Mouse (Mus musculus) layer of hippocampus, adult 18-20 months (tissue): ENCODE data around the gene Kpna7. TPM values are rescaled to one million over a fixed set of nuclear protein-coding genes. Genes with fewer than 3 reads are reported as not detected.

ENCODE experiments used
- DNase-seq, 2 experiments: peaks; one replicate each; pipeline ENCODE4 v3.0.0; 2022; ENCODE audit warnings: low spot score in 2 of 2
- total RNA-seq, 2 experiments: library from RNA; stranded (reverse); gene quantifications; 2 replicates each; pipeline ENCODE4 v1.2.3; 2021

The Kpna7 gene
- total RNA-seq, 2 experiments from 2014 or later: not detected

- DNase-seq: peak; percentile 63 to 75
These were observed 118.8 kb downstream of the Kpna7 start for GRCm38 (mm10) chr5:144964872-144965638.

- DNase-seq: no peak
These were observed 119.4 kb downstream of the Kpna7 start for GRCm38 (mm10) chr5:144964465-144964864.

DNA sequence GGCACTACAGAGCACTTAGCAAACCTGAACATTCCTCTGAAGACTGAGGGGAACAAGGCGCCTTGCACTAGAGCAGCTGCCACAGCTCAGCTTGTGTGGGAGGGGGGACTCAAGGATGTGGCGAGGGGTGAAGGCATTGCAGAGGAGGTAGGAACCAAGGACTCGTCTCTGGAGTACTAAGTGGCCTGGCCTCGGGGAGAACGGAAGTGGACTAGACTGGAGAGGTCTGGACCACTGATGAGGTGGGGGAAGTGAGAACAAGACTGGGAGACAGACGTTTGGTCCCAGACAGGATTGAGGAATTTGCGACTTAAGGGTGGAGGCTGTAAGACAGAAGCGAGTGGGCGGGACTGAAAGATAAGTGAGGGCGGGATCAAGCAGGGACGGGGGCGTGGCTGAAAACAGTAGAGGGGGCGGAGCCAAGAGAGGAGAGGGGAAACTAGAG is 120.0 kb downstream of the Kpna7 start:
- peak in 1 of 2 experiments; percentile 69 for DNase-seq

GRCm38 (mm10) chr5:144963401-144963800 is 120.4 kb downstream of the Kpna7 start:
- DNase-seq: no peak

GRCm38 (mm10) chr5:144958271-144958670 is 125.6 kb downstream of the Kpna7 start:
- no peak for DNase-seq

DNA sequence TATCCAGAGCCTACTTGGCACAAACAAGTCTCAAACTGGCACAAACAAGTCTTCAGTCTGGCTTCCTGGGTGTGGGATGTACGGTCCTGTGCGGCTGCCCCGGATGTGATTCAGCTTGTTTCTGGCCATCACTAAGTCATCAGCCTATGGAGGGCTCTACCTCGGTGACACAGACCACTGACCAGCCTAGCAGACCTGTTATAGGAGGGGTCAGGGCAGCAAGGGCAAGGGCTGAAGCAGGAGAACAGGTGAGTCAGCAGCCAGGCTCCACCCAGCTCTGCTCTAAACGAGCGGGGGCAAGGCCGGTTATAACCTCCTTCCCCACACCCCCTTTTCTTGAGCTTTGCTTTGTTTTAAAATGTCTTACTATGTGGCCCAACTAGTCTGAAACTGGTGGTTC is 129.4 kb downstream of the Kpna7 start:
- DNase-seq: no peak

DNA sequence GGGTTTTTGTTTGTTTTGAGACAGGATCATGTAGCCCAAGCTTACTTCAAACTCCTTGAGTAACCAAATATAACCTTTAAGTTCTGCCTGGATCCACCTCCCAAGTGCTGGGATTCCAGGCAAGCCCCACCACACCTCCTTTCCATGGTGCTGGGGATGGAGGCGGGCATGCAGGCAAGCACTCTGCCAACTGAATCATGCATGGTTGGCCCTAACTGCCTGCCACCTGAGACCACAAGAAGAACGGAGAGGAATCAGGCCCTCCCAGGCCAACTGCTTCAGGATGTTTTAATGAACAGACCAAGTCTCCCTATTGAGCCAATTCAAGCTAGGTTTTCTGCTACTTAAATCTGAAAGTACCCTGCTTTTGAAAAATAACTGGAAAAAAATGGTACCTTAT is 131.2 kb downstream of the Kpna7 start:
- DNase-seq: no peak

- DNase-seq: no peak
These were observed 133.3 kb downstream of the Kpna7 start for GRCm38 (mm10) chr5:144950428-144951051.

DNA sequence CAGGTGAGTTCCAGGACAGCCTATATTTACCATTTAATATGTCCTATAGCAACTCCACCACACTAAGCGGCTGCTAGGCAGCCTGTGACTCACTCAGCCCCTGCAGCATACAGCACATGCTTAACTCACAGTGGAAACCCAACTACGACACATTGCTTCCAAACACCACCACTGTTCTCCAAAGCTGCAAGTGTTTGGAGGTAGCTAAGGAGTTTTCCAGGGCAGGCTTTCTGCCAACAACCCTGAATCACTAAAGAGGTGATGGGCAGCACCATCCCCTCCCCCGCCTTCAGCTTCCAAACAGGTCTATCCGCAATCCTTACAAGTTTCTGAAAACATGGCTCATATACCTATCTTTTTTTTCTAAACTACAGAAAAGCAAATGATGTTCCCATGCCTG is 134.0 kb downstream of the Kpna7 start:
- DNase-seq: no peak

GRCm38 (mm10) chr5:144948422-144948821 is 135.4 kb downstream of the Kpna7 start:
- DNase-seq: no peak

DNA sequence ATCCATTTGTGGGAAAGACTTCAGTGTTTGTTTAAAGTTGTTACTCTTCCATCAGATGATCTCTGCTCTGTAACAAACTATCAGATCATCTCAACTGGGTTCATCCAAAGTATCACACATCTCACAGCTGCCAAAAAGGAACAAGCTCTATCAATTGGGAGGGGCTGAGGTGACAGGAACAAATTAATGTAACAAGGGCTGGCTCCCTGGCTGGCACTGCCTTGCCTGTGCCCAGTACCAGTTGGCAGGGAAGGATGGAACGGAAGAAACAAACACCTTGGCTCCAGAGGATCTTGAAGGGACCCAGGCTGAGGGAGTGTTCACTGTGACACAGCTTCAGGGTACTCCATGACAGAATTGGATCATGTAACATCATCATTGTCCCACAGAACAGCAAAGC is 135.8 kb downstream of the Kpna7 start:
- no peak for DNase-seq

DNA sequence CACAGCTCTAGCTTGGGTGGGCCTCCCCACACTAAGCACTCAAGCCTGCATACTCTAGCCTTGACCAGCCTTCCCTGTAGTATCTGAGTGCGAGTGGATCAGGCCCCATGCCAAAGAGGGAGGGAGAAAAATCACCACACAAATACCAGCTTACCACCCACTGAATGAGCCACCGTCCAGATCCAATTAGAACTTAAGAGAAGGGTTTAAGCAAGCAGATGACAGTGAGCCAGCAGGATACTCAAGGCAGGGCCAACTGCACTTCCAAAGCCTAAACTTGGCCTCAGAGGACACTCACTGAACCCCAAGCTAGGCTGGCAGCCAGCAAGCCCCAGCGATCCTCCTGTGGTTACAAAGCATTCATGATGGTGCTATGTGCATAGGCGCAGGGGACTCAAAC is 137.8 kb downstream of the Kpna7 start:
- DNase-seq: peak; percentile 35 to 51

GRCm38 (mm10) chr5:144944932-144945331 is 138.9 kb downstream of the Kpna7 start:
- DNase-seq: no peak

DNA sequence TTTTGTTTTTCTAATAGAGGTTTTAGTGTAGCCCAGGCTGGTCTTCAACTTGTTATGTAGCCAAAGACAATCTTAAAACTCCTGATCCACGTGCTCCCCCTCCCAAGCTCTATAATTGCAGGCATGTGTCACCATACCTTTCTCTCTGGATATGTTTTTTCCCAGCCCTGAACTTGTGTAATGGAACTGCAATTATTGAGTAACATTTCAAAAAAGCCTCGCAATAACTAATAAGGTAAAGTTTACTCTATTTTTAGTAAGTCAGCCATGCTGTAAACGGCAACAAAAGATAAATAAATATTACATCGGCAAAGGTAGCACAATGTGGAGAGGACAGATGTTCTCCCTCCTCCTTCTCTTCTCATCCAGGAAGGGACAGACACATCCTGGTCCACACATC is 139.5 kb downstream of the Kpna7 start:
- DNase-seq: no peak

DNA sequence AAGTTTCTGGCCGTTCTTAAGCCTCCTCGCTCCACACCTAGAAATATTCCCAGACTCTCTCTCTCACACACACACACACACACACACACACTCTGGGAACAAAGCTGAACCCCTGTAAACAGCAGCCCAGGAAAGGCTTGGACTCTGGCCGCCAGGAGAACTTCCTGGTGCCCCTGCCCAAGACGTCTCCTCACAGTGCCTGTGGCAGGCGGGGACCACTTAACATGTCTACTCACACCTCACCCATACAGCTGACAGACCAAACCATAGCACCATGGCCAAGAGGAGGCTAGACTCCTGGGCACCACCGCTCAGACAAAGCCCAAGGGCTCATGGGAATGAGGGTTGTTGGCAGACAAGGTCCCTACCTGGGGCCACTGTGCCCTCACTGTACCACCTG is 140.5 kb downstream of the Kpna7 start:
- DNase-seq: no peak

- no peak for DNase-seq
These were observed 141.4 kb downstream of the Kpna7 start for GRCm38 (mm10) chr5:144942431-144942830.

DNA sequence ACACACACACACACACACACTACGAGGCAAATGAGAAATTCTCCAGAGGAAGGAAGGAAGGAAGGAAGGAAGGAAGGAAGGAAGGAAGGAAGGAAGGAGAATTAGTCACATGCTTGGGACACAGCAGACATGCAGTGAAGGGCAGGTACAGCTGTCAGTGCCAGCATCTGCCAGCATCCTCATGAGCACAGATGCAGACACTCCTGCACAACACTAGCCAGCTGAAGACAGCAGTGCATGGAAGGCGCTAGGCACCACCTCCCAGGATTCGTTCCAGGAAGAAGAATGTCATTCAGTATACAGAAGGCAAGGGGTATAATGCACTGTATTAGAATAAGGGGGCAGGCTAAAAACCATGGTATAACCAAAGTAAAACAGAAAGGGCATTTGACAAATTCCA is 142.9 kb downstream of the Kpna7 start:
- no peak for DNase-seq

DNA sequence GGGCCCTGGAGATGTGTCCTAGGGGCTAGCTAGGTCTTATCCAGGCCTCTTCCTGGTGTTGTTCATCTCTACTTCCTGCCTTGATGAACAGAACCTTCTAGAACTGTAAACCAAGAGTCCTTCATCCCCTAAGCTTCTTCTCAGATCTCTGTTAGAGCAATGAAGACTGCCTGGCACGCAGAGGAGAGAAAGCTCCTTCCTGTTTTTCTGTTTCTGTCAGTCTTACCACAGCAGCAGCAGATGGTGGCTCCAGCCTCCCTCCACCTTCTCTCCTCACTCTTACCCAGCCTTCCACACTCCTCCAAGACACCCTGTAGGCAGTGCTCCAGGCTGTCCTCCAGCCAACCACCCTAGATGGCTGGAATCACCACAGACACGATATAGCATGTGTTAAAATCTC is 146.5 kb downstream of the Kpna7 start:
- DNase-seq: no peak

Other genes with a start within 250 kb of the Kpna7 start
- 10 to 100 TPM; 29.4 to 32.2 TPM for gene Smurf1, start 118.2 kb downstream of the Kpna7 start, total RNA-seq
- gene Gm4871, start 51.3 kb downstream of the Kpna7 start, total RNA-seq: not detected
- not detected for gene 1700018F24Rik, start 41.0 kb downstream of the Kpna7 start, total RNA-seq
- 100 to 1,000 TPM; 254 to 263 TPM for gene Arpc1a, start 200 bp downstream of the Kpna7 start, total RNA-seq
- gene Arpc1b, start 30.2 kb upstream of the Kpna7 start, total RNA-seq: 10 to 100 TPM; 17.5 to 19.1 TPM
- 10 to 100 TPM; 88.5 to 94.7 TPM for gene Pdap1, start 56.2 kb upstream of the Kpna7 start, total RNA-seq
- gene Bud31, start 56.3 kb upstream of the Kpna7 start, total RNA-seq: 10 to 100 TPM; 66.7 to 71.9 TPM
- 10 to 100 TPM; 25.2 to 28.5 TPM for gene Ptcd1, start 83.1 kb upstream of the Kpna7 start, total RNA-seq
- gene Cpsf4, start 83.2 kb upstream of the Kpna7 start, total RNA-seq: 10 to 100 TPM; 23.5 to 23.8 TPM
- gene Atp5j2, start 108.0 kb upstream of the Kpna7 start, total RNA-seq: 100 to 1,000 TPM; 241 to 256 TPM
- 10 to 100 TPM; 12.6 to 12.8 TPM for gene Zkscan14, start 117.8 kb upstream of the Kpna7 start, total RNA-seq
- gene Zkscan5, start 120.5 kb upstream of the Kpna7 start, total RNA-seq: 10 to 100 TPM; 11.6 to 12.0 TPM
- 10 to 100 TPM; 27.6 to 28.9 TPM for gene Zfp655, start 147.7 kb upstream of the Kpna7 start, total RNA-seq
- 10 to 100 TPM; 19.7 to 20.1 TPM for gene Zscan25, start 196.5 kb upstream of the Kpna7 start, total RNA-seq